Mouse (Mus musculus) heart, adult 2 months (tissue): Measurements from ENCODE around the gene Zfp784.

Experiments used
- CTCF ChIP-seq: fragments of 200-600 bp; IDR thresholded peaks from 2 replicates; pipeline ENCODE4 v1.8.1; 2022; ENCODE audit warnings: antibody characterized with exemption, mild to moderate bottlenecking, moderate library complexity
- EP300 ChIP-seq: fragments of 200-500 bp; IDR thresholded peaks from 2 replicates; pipeline ENCODE4 v1.6.1; 2011; ENCODE audit warnings: low read depth, low read length, control low read depth; ENCODE audit not compliant: insufficient read depth
- POLR2A ChIP-seq: fragments of 200-500 bp; IDR thresholded peaks from 2 replicates; pipeline ENCODE4 v1.6.1; 2011; ENCODE audit warnings: mild to moderate bottlenecking, low read depth, low read length, control low read depth; ENCODE audit not compliant: insufficient read depth

DNA sequence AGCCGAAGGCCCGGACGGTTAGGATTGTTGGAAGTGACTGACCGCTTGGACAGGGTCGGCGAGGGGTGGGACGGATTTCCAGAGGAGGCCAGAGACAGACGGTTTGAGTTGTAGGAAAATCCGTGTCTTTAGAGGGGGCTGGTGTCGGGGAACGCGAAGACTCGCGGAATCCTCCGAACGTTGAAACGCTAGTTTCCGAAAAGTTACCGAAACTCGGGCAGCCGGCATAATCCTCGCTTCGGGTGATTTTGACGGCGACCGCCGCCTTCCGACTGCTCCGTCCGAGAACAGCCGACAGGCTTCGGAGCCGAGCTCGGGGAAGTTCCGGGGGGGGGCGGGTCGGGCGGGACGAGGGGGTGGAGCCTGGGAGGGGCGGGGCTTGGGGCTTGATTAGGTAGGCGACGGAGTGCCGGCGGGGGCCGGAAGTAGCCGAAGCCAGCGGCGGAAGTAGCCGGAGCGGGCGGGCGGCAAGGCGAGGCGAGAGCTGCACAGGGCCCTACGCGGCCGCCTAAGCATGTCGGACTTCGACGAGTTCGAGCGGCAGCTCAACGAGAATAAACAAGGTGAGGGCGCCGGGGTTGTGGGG, 23.6 kb upstream of the Zfp784 start, which contains the start of gene U2af2:
- TF ChIP-seq CTCF (no peak), POLR2A (peak; percentile 68; the same call in 1 of the 2 replicates), EP300 (no peak)
